Mouse (Mus musculus) embryonic facial prominence, embryonic 14.5 days (tissue): ENCODE results near the gene Stard10. TPM values are rescaled to one million over a fixed set of nuclear protein-coding genes. Genes with fewer than 3 reads are reported as not detected.

Experiments
- ATAC-seq: fragments of 200-750 bp; cut with Nextera tagmentation; 2 replicates; pipeline ENCODE4 v1.8.0; 2017; ENCODE audit warnings: low read depth, moderate number of reproducible peaks, moderate TSS enrichment
- DNase-seq: peaks from one replicate; pipeline ENCODE4 v3.0.0-alpha.2; 2015; ENCODE audit warnings: low spot score
- H3K27ac ChIP-seq: fragments of 300-500 bp; sonication (generic); replicated peaks from 2 replicates; pipeline ENCODE4 v1.5.1; 2014; ENCODE audit warnings: low read depth, mild to moderate bottlenecking, low read length, moderate library complexity
- H3K27me3 ChIP-seq: fragments of 300-500 bp; sonication (generic); replicated peaks from 2 replicates; pipeline ENCODE4 v1.6.1; 2014; ENCODE audit warnings: low read length; ENCODE audit not compliant: control insufficient read depth, insufficient read depth
- H3K36me3 ChIP-seq: fragments of 300-500 bp; sonication (generic); 2 replicates; pipeline ENCODE4 v1.6.1; 2014; ENCODE audit warnings: low read length, mixed read lengths; ENCODE audit not compliant: control insufficient read depth, insufficient read depth
- H3K4me1 ChIP-seq: fragments of 300-500 bp; sonication (generic); 2 replicates; pipeline ENCODE4 v1.6.1; 2014; ENCODE audit warnings: antibody characterized with exemption, low read length; ENCODE audit not compliant: control insufficient read depth, insufficient read depth
- H3K4me2 ChIP-seq: fragments of 300-500 bp; sonication (generic); 2 replicates; pipeline ENCODE4 v1.6.1; 2014; ENCODE audit warnings: low read depth, mild to moderate bottlenecking, low read length, moderate library complexity, mixed read lengths
- H3K4me3 ChIP-seq: fragments of 300-500 bp; sonication (generic); 2 replicates; pipeline ENCODE4 v1.5.1; 2014; ENCODE audit warnings: low read depth, mild to moderate bottlenecking, low read length
- H3K9ac ChIP-seq: fragments of 300-500 bp; sonication (generic); 2 replicates; pipeline ENCODE4 v1.6.1; 2014; ENCODE audit warnings: low read depth, mild to moderate bottlenecking, low read length, moderate library complexity, mixed read lengths
- H3K9me3 ChIP-seq: fragments of 300-500 bp; sonication (generic); 2 replicates; pipeline ENCODE4 v1.6.1; 2016; ENCODE audit warnings: low read length; ENCODE audit not compliant: control insufficient read depth
- WGBS: fragments of 180-500 bp; shearing (Covaris S2); extraction: QIAGEN DNeasy Blood & Tissue Kit; methylation state at CpG from one replicate; pipeline ENCODE4 v1.1.7; 2014; 5-methylcytosine and 5-hydroxymethylcytosine counted together
- polyA plus RNA-seq: library from polyadenylated mRNA; unstranded; fragments of >200 nt; fragmentation: Nextera tagmentation; extraction: Ambion mirVana; gene quantifications from 2 replicates; pipeline ENCODE4 v1.2.1, GENCODE M21; 2014

Gene Stard10
- polyA plus RNA-seq, 1 experiment from 2014 or later: 21.5 TPM

- H3K4me2 ChIP-seq: no peak overlapping the region
- H3K4me3 ChIP-seq: no peak overlapping the region
- H3K9me3 ChIP-seq: no peaks in the 10 kb centered on the region
- no peaks in the 10 kb centered on the region for H3K27me3 ChIP-seq
- DNase-seq (peak; percentile 57), ATAC-seq (no peak)
- no peaks in the 10 kb centered on the region for H3K4me1 ChIP-seq
- 33% methylated on average over 4 of the region's 4 CpGs for WGBS
- peaks cover 49% of the 10 kb centered on the region for H3K36me3 ChIP-seq
- no peak overlapping the region for H3K9ac ChIP-seq
- no peak overlapping the region for H3K27ac ChIP-seq
These were observed 28.4 kb upstream of the Stard10 start for GRCm38 (mm10) chr7:101288436-101288835.

GRCm38 (mm10) chr7:101290401-101290800 lies 26.5 kb upstream of the Stard10 start:
- no peaks in the 10 kb centered on the region for H3K27me3 ChIP-seq
- no peak overlapping the region for H3K4me2 ChIP-seq
- no peak overlapping the region for H3K4me3 ChIP-seq
- ATAC-seq (no peak), DNase-seq (no peak)
- no peak overlapping the region for H3K27ac ChIP-seq
- H3K36me3 ChIP-seq: peaks cover 40% of the 10 kb centered on the region
- H3K4me1 ChIP-seq: no peaks in the 10 kb centered on the region
- 85% methylated on average over 10 of the region's 10 CpGs for WGBS
- no peaks in the 10 kb centered on the region for H3K9me3 ChIP-seq
- no peak overlapping the region for H3K9ac ChIP-seq

- no peak overlapping the region for H3K4me3 ChIP-seq
- peaks cover 32% of the 10 kb centered on the region for H3K36me3 ChIP-seq
- no peak overlapping the region for H3K27ac ChIP-seq
- H3K4me1 ChIP-seq: peaks cover under 1% of the 10 kb centered on the region; the same call in 1 of the 2 replicates
- no peaks in the 10 kb centered on the region for H3K9me3 ChIP-seq
- no peaks in the 10 kb centered on the region for H3K27me3 ChIP-seq
- no peak overlapping the region for H3K9ac ChIP-seq
- ATAC-seq: no peak
- no peak for DNase-seq
- H3K4me2 ChIP-seq: no peak overlapping the region
- WGBS: 88% methylated on average over 5 of the region's 5 CpGs
These were observed 25.7 kb upstream of the Stard10 start for GRCm38 (mm10) chr7:101291211-101291610.

GRCm38 (mm10) chr7:101291641-101292040 lies 25.2 kb upstream of the Stard10 start:
- no peaks in the 10 kb centered on the region for H3K27me3 ChIP-seq
- ATAC-seq (no peak), DNase-seq (no peak)
- H3K9ac ChIP-seq: no peak overlapping the region
- H3K36me3 ChIP-seq: peaks cover 32% of the 10 kb centered on the region
- no peak overlapping the region for H3K4me2 ChIP-seq
- H3K4me3 ChIP-seq: no peak overlapping the region
- peaks cover 4% of the 10 kb centered on the region; the same call in 1 of the 2 replicates for H3K4me1 ChIP-seq
- H3K27ac ChIP-seq: no peak overlapping the region
- no peaks in the 10 kb centered on the region for H3K9me3 ChIP-seq
- 91% methylated on average over 8 of the region's 8 CpGs for WGBS

GRCm38 (mm10) chr7:101292086-101292485 lies 24.8 kb upstream of the Stard10 start:
- 62% methylated on average over 1 of the region's 4 CpGs for WGBS
- peaks cover 4% of the 10 kb centered on the region; the same call in 1 of the 2 replicates for H3K4me1 ChIP-seq
- H3K9me3 ChIP-seq: no peaks in the 10 kb centered on the region
- peaks cover 32% of the 10 kb centered on the region for H3K36me3 ChIP-seq
- no peak overlapping the region for H3K9ac ChIP-seq
- DNase-seq (no peak), ATAC-seq (no peak)
- H3K4me3 ChIP-seq: no peak overlapping the region
- no peaks in the 10 kb centered on the region for H3K27me3 ChIP-seq
- H3K4me2 ChIP-seq: no peak overlapping the region
- H3K27ac ChIP-seq: no peak overlapping the region

- ATAC-seq: no peak
- H3K9ac ChIP-seq: no peak overlapping the region
- no peak for DNase-seq
- 100% methylated on average over 1 of the region's 1 CpGs for WGBS
- H3K36me3 ChIP-seq: peaks cover 31% of the 10 kb centered on the region
- H3K4me3 ChIP-seq: no peak overlapping the region
- H3K4me2 ChIP-seq: no peak overlapping the region
- H3K27ac ChIP-seq: no peak overlapping the region
- H3K4me1 ChIP-seq: peaks cover 4% of the 10 kb centered on the region; the same call in 1 of the 2 replicates
- H3K9me3 ChIP-seq: no peaks in the 10 kb centered on the region
- H3K27me3 ChIP-seq: no peaks in the 10 kb centered on the region; the same call in 1 of the 2 replicates
These were observed 24.2 kb upstream of the Stard10 start for GRCm38 (mm10) chr7:101292696-101293095.

- 42% methylated on average over 4 of the region's 4 CpGs for WGBS
- ATAC-seq: no peak
- Histone ChIP-seq H3K36me3 (peaks cover 28% of the 10 kb centered on the region; the same call in 1 of the 2 replicates), H3K9ac (no peak overlapping the region), H3K9me3 (no peaks in the 10 kb centered on the region), H3K27me3 (no peaks in the 10 kb centered on the region; the same call in 1 of the 2 replicates), H3K4me3 (no peak overlapping the region), H3K27ac (no peak overlapping the region), H3K4me1 (peaks cover 4% of the 10 kb centered on the region; the same call in 1 of the 2 replicates), H3K4me2 (no peak overlapping the region)
- DNase-seq: no peak
These were observed 23.7 kb upstream of the Stard10 start for GRCm38 (mm10) chr7:101293138-101293537.

- Histone ChIP-seq H3K36me3 (peaks cover 28% of the 10 kb centered on the region; the same call in 1 of the 2 replicates), H3K4me1 (peaks cover 4% of the 10 kb centered on the region; the same call in 1 of the 2 replicates), H3K9me3 (no peaks in the 10 kb centered on the region), H3K9ac (no peak overlapping the region), H3K27ac (no peak overlapping the region), H3K4me3 (no peak overlapping the region), H3K4me2 (no peak overlapping the region), H3K27me3 (no peaks in the 10 kb centered on the region; the same call in 1 of the 2 replicates)
- DNase-seq (no peak), ATAC-seq (no peak)
- 50% methylated on average over 4 of the region's 4 CpGs for WGBS
These were observed 23.3 kb upstream of the Stard10 start for GRCm38 (mm10) chr7:101293611-101294010.

GRCm38 (mm10) chr7:101295438-101295837 lies 21.4 kb upstream of the Stard10 start:
- Histone ChIP-seq H3K27ac (no peak overlapping the region), H3K27me3 (peaks cover 6% of the 10 kb centered on the region; the same call in 1 of the 2 replicates), H3K4me1 (peaks cover 4% of the 10 kb centered on the region; the same call in 1 of the 2 replicates), H3K9ac (no peak overlapping the region), H3K4me3 (no peak overlapping the region), H3K36me3 (0 out of 2 replicates have a peak, but pooled peaks cover 18% of the 10 kb centered on the region), H3K4me2 (no peak overlapping the region), H3K9me3 (no peaks in the 10 kb centered on the region)
- WGBS: 90% methylated on average over 1 of the region's 1 CpGs
- DNase-seq (no peak), ATAC-seq (no peak)
